Comparison of ENCODE assay signal across 24 mouse cellular contexts in genomic region chr7:128910134-128910533, GRCm38 (mm10).
"Had no signal": no experiment of that assay in that cellular context is flagged by ENCODE, and none has a peak within 500 bp of the region (broad histone marks: within the 10 kb centered on the region; RNA-seq: fewer than 3 reads in every experiment).

No protein-coding gene starts in this region.

- DNase-seq: forebrain, postnatal 0 days; gastrocnemius, postnatal 14 days; gastrocnemius, postnatal 36 days; heart, adult 11 months; heart, adult 2 months; heart, postnatal 14 days; heart, postnatal 36 days; kidney, adult 11 months; kidney, adult 8-10 months; kidney, postnatal 10 days; kidney, postnatal 25 days; kidney, postnatal 4 days; liver; liver, embryonic 13.5 days had no signal

- H3K4me1 ChIP-seq: heart, embryonic 13.5 days; heart, embryonic 15.5 days; hindbrain, embryonic 12.5 days; limb, embryonic 10.5 days; limb, embryonic 12.5 days; liver, embryonic 13.5 days had no signal

- H3K27me3 ChIP-seq: heart, embryonic 13.5 days; heart, embryonic 15.5 days; hindbrain, embryonic 12.5 days; limb, embryonic 12.5 days; liver, embryonic 13.5 days had no signal

- H3K4me3 ChIP-seq: heart, adult 2 months; heart, embryonic 13.5 days; heart, embryonic 15.5 days; hindbrain, embryonic 12.5 days; left cerebral cortex, adult 2 months; limb, embryonic 10.5 days; limb, embryonic 12.5 days; liver, embryonic 13.5 days had no signal

- H3K9me3 ChIP-seq: heart, embryonic 13.5 days; heart, embryonic 15.5 days; hindbrain, embryonic 12.5 days; limb, embryonic 10.5 days; limb, embryonic 12.5 days; liver, embryonic 13.5 days had no signal

- H3K27ac ChIP-seq: heart, adult 2 months; heart, embryonic 13.5 days; heart, embryonic 15.5 days; hindbrain, embryonic 12.5 days; hindbrain, embryonic 14.5 days; left cerebral cortex, adult 2 months; limb, embryonic 10.5 days; limb, embryonic 12.5 days; liver, embryonic 13.5 days had no signal

- H3K4me2 ChIP-seq: heart, embryonic 13.5 days; heart, embryonic 15.5 days; hindbrain, embryonic 12.5 days; hindbrain, embryonic 14.5 days; limb, embryonic 12.5 days; liver, embryonic 11.5 days; liver, embryonic 13.5 days had no signal

- H3K36me3 ChIP-seq: heart, embryonic 13.5 days; heart, embryonic 15.5 days; hindbrain, embryonic 12.5 days; limb, embryonic 10.5 days; limb, embryonic 12.5 days; liver, embryonic 13.5 days had no signal

- H3K9ac ChIP-seq: forebrain, postnatal 0 days; heart, embryonic 13.5 days; heart, embryonic 15.5 days; hindbrain, embryonic 12.5 days; hindbrain, embryonic 14.5 days; limb, embryonic 12.5 days; liver, embryonic 13.5 days had no signal

- ATAC-seq: forebrain, postnatal 0 days; hindbrain, embryonic 16.5 days; inflammation-experienced regulatory T-cells, adult 6 months had no signal
